Mouse (Mus musculus): ENCODE measurements at regions not wholly inside any gene's neighbourhood (a gene's known extent, or its start where the extent isn't known, plus 50 kb on each side); places are given as distances from the start of the nearest gene placed in this dataset.

- TF ChIP-seq CTCF (conservative IDR thresholded peaks at IDR 0.05; ENCODE audit: low read length) (no peak), POU5F1 (IDR thresholded peaks at IDR 0.05; ENCODE audit: borderline replicate concordance, low read length) (no peak), NANOG (IDR thresholded peaks at IDR 0.05; ENCODE audit: borderline replicate concordance, low read length) (no peak)
Measured at GRCm38 (mm10) chr7:40708231-40708630, 189.9 kb upstream of the Vstm2b start.

Data from E14TG2a.4 (cell line).